Mouse (Mus musculus) neural tube, embryonic 11.5 days (tissue): ENCODE results near the gene Zbtb43. TPM values are rescaled to one million over a fixed set of nuclear protein-coding genes. Genes with fewer than 3 reads are reported as not detected.

Experiments used
- ATAC-seq: fragments of 200-750 bp; cut with Nextera tagmentation; 2 replicates; pipeline ENCODE4 v1.8.0; 2017; ENCODE audit warnings: moderate number of reproducible peaks, mild to moderate bottlenecking, moderate TSS enrichment, moderate library complexity; ENCODE audit not compliant: insufficient read depth, low FRiP score, low TSS enrichment
- DNase-seq: peaks from one replicate; pipeline ENCODE4 v3.0.0-alpha.2; 2015; ENCODE audit warnings: low spot score
- H3K27ac ChIP-seq: fragments of 300-500 bp; sonication (generic); 2 replicates; pipeline ENCODE4 v1.5.1; 2014; ENCODE audit warnings: low read depth, mild to moderate bottlenecking, low read length
- H3K27me3 ChIP-seq: fragments of 300-500 bp; sonication (generic); 2 replicates; pipeline ENCODE4 v1.6.1; 2014; ENCODE audit warnings: mild to moderate bottlenecking, low read length, mixed read lengths; ENCODE audit not compliant: control insufficient read depth, insufficient read depth
- H3K36me3 ChIP-seq: fragments of 300-500 bp; sonication (generic); 2 replicates; pipeline ENCODE4 v1.6.1; 2014; ENCODE audit warnings: mild to moderate bottlenecking, low read length, moderate library complexity, mixed read lengths; ENCODE audit not compliant: control insufficient read depth, insufficient read depth
- H3K4me1 ChIP-seq: fragments of 300-500 bp; sonication (generic); 2 replicates; pipeline ENCODE4 v1.6.1; 2014; ENCODE audit warnings: low read length, mixed read lengths; ENCODE audit not compliant: control insufficient read depth, insufficient read depth
- H3K4me2 ChIP-seq: fragments of 300-500 bp; sonication (generic); 2 replicates; pipeline ENCODE4 v1.6.1; 2014; ENCODE audit warnings: low read depth, mild to moderate bottlenecking, moderate library complexity
- H3K4me3 ChIP-seq: fragments of 300-500 bp; sonication (generic); 2 replicates; pipeline ENCODE4 v1.5.1; 2014; ENCODE audit warnings: low read depth, low read length
- H3K9ac ChIP-seq: fragments of 300-500 bp; sonication (generic); 2 replicates; pipeline ENCODE4 v1.6.1; 2014; ENCODE audit warnings: mild to moderate bottlenecking, low read length
- H3K9me3 ChIP-seq: fragments of 300-500 bp; sonication (generic); 2 replicates; pipeline ENCODE4 v1.6.1; 2016; ENCODE audit warnings: low read length; ENCODE audit not compliant: control insufficient read depth
- WGBS: fragments of 180-500 bp; shearing (Covaris S2); extraction: QIAGEN DNeasy Blood & Tissue Kit; methylation state at CpG from one replicate; pipeline ENCODE4 v1.1.7; 2014; 5-methylcytosine and 5-hydroxymethylcytosine counted together
- polyA plus RNA-seq: library from polyadenylated mRNA; unstranded; fragments of >200 nt; fragmentation: Nextera tagmentation; extraction: Ambion mirVana; gene quantifications from 2 replicates; pipeline ENCODE4 v1.2.1, GENCODE M21; 2014

Zbtb43 gene
- polyA plus RNA-seq, 1 experiment from 2014 or later, result 22.5 TPM

GRCm38 (mm10) chr2:33451038-33451978, 17.1 kb downstream of the Zbtb43 start:
- H3K27me3 ChIP-seq, result no peaks in the 10 kb centered on the region
- no peak for ATAC-seq
- no peak overlapping the region for H3K27ac ChIP-seq
- H3K4me3 ChIP-seq, result no peak overlapping the region
- no peak overlapping the region for H3K9ac ChIP-seq
- DNase-seq, result no peak
- 91% methylated on average over 11 of the region's 11 CpGs for WGBS
- no peaks in the 10 kb centered on the region for H3K4me1 ChIP-seq
- H3K36me3 ChIP-seq, result peaks cover 7% of the 10 kb centered on the region
- H3K4me2 ChIP-seq, result no peak overlapping the region
- no peaks in the 10 kb centered on the region for H3K9me3 ChIP-seq

DNA sequence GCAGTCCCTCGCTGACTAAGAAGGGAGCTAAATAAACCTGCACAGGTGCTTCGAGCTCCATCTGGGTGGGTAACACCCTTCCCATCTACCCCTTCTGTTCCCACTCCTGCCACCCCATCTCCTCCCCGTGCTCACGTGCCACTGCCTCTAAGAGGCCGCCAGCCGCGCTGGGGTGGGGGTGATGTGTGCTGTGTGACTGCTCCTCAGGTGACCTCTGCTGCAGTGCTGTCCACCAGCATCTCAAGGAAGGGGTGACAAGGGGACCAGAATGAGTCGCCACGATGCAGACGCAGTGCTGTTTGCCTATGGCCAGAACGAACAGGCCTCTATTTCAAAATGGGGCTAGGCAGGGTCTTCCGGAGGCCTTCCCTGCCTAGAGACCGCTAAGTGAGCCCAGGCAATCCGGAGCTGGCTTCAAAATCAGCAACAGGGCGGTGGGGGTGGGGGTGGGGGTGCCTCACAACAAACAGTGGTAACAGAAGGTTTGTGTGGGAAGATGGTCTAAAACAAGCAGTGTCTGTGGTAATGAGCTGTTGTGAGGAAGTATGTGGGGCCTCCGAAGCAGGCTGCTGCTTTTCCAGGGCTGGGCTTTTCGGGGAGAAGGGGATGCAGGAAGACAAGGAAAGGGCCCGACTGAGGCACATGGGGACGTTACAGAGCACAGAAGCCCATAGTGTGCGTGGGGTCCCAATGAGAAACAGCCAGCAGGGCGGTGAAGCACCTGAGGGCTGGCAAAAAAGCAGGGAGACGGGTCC, 19.1 kb downstream of the Zbtb43 start:
- no peak for DNase-seq
- 90% methylated on average over 22 of the region's 22 CpGs for WGBS
- H3K27me3 ChIP-seq, result no peaks in the 10 kb centered on the region
- H3K9me3 ChIP-seq, result no peaks in the 10 kb centered on the region
- H3K27ac ChIP-seq, result no peak overlapping the region
- H3K36me3 ChIP-seq, result peaks cover 7% of the 10 kb centered on the region
- no peak overlapping the region for H3K9ac ChIP-seq
- no peaks in the 10 kb centered on the region for H3K4me1 ChIP-seq
- H3K4me3 ChIP-seq, result no peak overlapping the region
- no peak for ATAC-seq
- H3K4me2 ChIP-seq, result no peak overlapping the region

GRCm38 (mm10) chr2:33446796-33447195, 21.6 kb downstream of the Zbtb43 start:
- DNase-seq (no peak), ATAC-seq (no peak)
- Histone ChIP-seq H3K27ac (no peak overlapping the region), H3K9ac (no peak overlapping the region), H3K9me3 (no peaks in the 10 kb centered on the region), H3K4me2 (no peak overlapping the region), H3K36me3 (no peaks in the 10 kb centered on the region), H3K27me3 (no peaks in the 10 kb centered on the region), H3K4me1 (no peaks in the 10 kb centered on the region), H3K4me3 (no peak overlapping the region)
- 57% methylated on average over 1 of the region's 1 CpGs for WGBS

DNA sequence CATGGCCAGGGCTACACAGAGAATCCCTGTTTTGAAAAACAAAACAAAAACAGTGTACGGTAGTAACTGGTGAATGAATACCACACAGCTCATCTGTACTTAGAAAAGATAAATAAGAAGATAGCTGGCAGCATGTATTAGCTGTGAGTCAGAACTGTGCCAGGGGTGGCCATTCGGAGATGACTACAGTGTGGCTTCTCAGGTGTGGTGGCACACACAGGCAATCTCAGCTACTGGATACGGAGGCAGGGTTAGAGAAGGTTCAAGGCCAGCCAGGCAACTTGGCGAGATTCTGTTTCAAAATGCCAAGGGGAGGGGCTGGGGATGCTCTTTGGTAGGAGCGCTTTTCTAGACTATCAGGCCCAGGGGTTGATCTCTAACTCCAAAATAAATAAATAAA, 22.6 kb downstream of the Zbtb43 start:
- no peak for DNase-seq
- Histone ChIP-seq H3K4me1 (no peaks in the 10 kb centered on the region), H3K27ac (no peak overlapping the region), H3K36me3 (no peaks in the 10 kb centered on the region), H3K9me3 (no peaks in the 10 kb centered on the region), H3K9ac (no peak overlapping the region), H3K4me2 (no peak overlapping the region), H3K4me3 (no peak overlapping the region), H3K27me3 (no peaks in the 10 kb centered on the region)
- ATAC-seq, result no peak
- 92% methylated on average over 5 of the region's 5 CpGs for WGBS

DNA sequence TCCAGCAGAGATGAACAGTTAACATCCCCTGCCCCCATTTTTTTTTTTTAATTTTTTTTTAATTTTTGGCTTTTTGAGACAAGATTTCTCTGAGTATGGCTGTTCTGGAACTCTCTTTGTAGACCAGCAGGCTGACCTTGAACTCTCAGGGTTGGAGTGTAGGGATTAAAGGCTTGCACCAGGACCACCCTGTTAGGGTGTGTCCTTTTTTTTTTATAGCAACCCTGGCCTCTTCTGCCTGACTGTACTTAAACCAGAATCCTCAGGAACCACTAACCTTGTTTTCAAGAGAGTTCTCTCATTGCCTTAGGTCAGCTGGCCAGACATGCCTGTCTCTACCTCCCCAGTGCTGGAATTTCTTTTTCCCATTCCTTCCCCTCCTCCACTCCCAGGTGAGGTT, 23.5 kb downstream of the Zbtb43 start:
- ATAC-seq (no peak), DNase-seq (no peak)
- H3K27me3 ChIP-seq, result no peaks in the 10 kb centered on the region
- peaks cover 1% of the 10 kb centered on the region for H3K4me1 ChIP-seq
- no peaks in the 10 kb centered on the region for H3K9me3 ChIP-seq
- H3K4me3 ChIP-seq, result no peak overlapping the region
- H3K27ac ChIP-seq, result no peak overlapping the region
- H3K4me2 ChIP-seq, result no peak overlapping the region
- H3K36me3 ChIP-seq, result no peaks in the 10 kb centered on the region
- H3K9ac ChIP-seq, result no peak overlapping the region

- Histone ChIP-seq H3K9ac (no peak overlapping the region), H3K27ac (no peak overlapping the region), H3K36me3 (no peaks in the 10 kb centered on the region), H3K4me2 (no peak overlapping the region), H3K4me1 (peaks cover 6% of the 10 kb centered on the region), H3K27me3 (no peaks in the 10 kb centered on the region), H3K4me3 (no peak overlapping the region), H3K9me3 (no peaks in the 10 kb centered on the region)
- 63% methylated on average over 5 of the region's 5 CpGs for WGBS
- DNase-seq (no peak), ATAC-seq (no peak)
Observed at GRCm38 (mm10) chr2:33444358-33444757, 24.0 kb downstream of the Zbtb43 start.

- Histone ChIP-seq H3K36me3 (no peaks in the 10 kb centered on the region), H3K9ac (no peak overlapping the region), H3K9me3 (no peaks in the 10 kb centered on the region), H3K4me2 (no peak overlapping the region), H3K27ac (no peak overlapping the region), H3K4me1 (peaks cover 12% of the 10 kb centered on the region), H3K4me3 (no peak overlapping the region), H3K27me3 (no peaks in the 10 kb centered on the region)
- DNase-seq (no peak), ATAC-seq (no peak)
- 71% methylated on average over 4 of the region's 4 CpGs for WGBS
Observed at GRCm38 (mm10) chr2:33442701-33443100, 25.7 kb downstream of the Zbtb43 start.

DNA sequence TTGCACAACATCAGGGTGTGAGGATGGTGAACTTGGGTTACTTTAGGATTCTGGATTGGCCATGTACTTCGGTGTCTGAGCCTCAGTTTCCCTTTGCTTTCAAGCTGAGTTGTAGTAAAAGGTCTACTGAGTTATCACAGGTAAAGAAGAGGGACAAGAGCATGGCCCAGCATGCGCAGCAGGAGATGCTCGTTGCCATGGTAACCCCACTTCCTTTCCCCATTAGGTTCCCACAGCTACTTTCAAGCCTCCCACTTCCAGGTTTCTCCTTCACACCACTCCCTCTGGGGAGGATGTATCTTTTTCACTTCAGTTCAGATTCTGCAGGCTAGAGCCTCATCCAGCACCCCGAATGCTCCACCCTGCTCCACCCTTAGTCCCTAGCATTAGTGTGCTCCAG, 27.5 kb downstream of the Zbtb43 start:
- Histone ChIP-seq H3K27me3 (no peaks in the 10 kb centered on the region), H3K4me3 (no peak overlapping the region), H3K9ac (no peak overlapping the region), H3K4me2 (no peak overlapping the region), H3K9me3 (no peaks in the 10 kb centered on the region), H3K36me3 (no peaks in the 10 kb centered on the region), H3K27ac (no peak overlapping the region), H3K4me1 (peaks cover 18% of the 10 kb centered on the region)
- no peak for ATAC-seq
- no peak for DNase-seq
- 37% methylated on average over 4 of the region's 4 CpGs for WGBS
